Mouse (Mus musculus) Muller cell, postnatal 12 days (primary cell): ENCODE results near the gene Mpped2.
A peak's percentile ranks its signal among the peaks of the same experiment; 100 is the strongest.

ENCODE experiments used
- DNase-seq: peaks from one replicate; pipeline ENCODE4 v3.0.0-alpha.2; 2015; ENCODE audit errors: inconsistent ontology term

The Mpped2 gene

DNA sequence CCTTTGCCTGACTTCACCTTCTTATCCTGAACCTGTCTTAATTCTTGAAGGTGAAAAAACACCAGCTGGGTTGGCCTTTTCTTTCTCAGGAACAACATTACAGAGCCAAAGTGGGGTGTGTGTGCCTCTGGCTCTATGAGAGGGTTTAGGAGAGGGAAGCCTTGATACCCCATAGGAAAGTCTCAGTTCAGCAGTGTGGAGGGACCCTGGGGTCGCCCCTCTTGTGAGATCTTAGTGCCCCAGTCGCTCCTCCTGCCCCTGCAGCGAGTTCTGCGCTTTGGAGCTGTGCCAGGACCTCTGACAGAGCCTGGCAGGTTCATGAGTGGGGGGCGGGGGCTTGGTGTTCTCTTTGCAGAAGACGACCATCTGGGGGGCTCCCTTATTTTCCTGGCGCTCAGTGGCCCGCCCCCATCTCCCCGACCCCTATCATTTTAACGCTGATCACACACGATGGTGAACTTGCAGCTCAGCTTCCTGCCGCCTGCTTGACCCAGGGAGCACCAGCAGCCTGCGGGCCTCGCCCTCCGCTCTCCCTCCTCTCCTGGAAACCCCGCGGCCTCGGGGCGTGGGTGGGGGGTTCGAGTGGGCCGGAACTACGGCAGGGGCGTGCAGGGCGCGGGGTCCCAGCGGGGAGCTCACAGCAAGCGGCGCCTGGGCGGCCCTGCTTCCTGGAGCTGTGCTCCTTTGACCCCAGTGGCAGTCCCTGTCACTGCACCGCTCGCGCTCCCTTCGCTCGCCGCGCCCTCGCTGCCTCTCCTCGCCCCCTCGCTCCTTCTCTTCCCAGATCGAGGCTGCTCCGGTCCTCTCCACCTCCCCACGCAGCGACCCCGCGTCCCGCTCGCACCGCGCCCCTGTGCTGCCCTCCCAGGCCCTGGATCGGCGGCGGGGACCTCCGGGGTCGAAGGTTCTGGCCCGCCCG, at the start of gene Mpped2:
Gene Mpped2, plus strand, starts transcription at position 487 of the 919 bp plus-strand sequence.
- peak; percentile 78 for DNase-seq

DNA sequence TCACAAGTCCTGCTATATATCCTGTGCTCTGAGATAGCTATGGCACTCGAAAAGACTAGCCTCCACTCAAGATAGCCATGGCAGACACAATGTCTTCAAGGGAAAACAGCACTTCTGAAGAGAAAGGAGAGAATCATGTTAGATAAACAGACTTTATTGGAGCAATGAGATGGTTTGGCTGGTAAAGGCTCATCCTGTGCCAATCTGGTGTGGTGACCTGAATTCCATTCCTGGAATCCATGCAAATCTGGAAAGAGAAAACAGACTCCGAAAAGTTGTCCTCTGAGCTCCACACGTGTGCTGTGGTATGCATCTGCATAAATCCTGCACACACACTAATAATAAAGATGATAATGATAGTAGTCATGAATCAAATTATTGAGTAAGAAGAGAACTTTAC, 48.3 kb upstream of the Mpped2 start:
- peak; percentile 75 for DNase-seq

DNA sequence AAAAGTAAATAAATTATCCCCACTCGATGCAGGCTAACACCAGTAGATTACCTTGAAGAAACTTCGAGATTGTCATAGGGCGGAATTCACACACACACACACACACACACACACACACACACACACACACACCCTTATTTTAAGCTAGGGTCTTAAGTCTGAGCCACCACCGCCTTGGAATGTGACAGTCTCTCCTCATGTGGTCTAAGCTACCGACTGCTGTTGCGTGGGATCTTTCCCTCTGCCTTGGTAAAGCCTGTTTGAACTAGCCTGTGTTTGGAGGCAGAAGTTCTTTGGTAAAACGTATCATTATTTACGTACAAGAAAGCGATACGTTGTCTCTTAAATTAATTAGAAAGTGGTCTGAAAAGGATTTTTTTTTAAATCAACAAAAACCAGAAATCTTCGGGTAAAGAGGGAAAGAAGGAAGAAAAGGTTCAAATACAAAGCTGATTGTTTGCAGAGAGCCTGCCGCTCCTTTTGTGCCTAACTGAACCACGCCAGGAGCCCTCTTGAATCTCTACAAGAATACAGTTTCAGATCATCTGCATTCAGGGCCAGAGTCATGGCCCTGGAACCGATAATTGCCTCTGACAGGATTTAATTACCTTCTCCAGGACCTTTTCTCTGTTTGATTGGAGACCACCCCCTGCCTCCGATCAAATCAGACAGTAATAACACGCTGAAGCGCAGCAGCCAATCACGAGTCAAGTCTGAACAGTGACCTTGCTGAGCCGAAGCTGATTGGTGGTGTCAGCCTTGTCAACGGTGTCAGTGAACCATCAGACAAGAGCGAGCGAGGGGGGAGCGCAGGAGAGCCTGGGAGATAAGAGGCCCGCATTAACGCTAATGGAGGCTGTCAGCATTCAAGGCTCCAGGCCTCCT, 43.1 kb upstream of the Mpped2 start:
- DNase-seq = peak; percentile 89

- DNase-seq = no peak
Measured at GRCm38 (mm10) chr2:106652151-106652550, 40.9 kb upstream of the Mpped2 start.

DNA sequence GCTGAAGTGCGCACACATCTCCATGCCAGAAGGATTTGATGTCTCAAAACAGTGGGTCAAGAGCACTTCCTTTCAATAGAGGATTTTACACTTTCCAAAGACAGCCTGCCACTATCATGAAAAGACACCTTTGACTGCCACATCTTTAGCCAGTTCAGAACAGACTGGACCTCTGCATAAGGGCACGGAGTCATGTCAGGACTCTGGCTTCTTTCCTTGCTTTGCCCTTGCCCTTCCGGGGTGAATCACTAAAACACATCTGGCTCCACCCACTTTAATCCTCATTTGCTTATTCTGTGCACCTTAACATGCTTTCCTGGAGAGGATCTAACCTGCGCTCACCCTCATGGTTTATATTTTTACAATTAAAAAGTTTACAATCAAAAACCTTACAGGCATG, 40.3 kb upstream of the Mpped2 start:
- no peak for DNase-seq

- no peak for DNase-seq
Measured at GRCm38 (mm10) chr2:106653261-106653660, 39.8 kb upstream of the Mpped2 start.

DNA sequence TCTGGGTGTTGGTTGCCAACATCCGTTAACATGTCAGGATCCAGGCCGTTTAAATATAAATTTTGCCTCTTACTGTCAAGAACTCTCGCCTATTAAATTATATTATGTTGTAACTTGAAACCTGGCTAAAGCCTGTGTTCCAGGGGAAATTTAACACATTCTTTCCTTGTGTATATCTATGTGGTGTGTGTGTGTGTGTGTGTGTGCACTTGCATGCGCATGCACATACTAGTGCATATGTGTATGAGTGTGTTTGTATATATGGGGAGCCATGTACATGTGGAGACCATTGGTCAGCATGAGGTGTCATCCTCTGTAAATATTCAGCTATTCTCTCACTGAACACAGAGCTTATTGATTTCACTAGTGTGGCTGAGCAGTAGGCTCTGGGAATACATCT, 37.8 kb upstream of the Mpped2 start:
- no peak for DNase-seq

- DNase-seq = no peak
Measured at GRCm38 (mm10) chr2:106665271-106665670, 27.8 kb upstream of the Mpped2 start.

DNA sequence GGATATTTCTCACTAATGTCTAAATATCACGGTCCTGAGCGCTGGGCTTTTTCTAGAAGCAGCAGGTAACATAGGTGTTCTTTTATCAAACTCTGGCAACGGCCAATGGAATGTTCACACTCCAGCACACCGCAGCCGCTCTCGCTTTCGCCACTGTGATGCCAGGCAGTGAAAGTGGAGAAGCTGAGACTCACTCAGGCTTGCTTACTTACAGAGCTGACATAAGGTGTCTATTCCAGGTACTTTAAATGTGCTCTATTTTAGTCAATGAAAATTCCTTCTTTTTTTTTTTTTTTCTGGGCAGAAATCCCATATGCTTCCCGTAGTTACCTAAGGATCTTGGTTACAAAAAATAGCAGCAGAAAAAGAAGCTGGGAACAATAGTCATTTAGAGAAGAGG, 18.8 kb upstream of the Mpped2 start:
- DNase-seq = no peak

DNA sequence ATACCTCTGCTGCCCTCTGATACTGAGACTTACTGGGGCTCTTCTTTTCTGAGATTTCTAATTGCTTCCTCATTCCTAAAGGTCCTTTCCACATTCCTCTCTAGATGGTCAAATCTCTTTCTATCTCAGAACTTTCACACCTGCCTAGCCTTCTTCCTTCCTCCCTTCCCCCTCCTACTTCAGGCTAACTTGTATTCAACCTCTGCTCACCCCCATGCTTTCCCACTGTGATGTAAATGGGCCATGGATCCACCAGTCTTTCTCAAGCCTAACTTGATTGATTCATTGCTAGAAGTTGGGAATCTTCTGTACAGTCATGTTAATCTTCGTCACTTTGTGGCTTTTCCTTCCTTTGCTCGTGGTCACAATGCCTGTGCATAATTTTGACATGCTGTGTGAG, 15.6 kb upstream of the Mpped2 start:
- DNase-seq = peak; percentile 25

DNA sequence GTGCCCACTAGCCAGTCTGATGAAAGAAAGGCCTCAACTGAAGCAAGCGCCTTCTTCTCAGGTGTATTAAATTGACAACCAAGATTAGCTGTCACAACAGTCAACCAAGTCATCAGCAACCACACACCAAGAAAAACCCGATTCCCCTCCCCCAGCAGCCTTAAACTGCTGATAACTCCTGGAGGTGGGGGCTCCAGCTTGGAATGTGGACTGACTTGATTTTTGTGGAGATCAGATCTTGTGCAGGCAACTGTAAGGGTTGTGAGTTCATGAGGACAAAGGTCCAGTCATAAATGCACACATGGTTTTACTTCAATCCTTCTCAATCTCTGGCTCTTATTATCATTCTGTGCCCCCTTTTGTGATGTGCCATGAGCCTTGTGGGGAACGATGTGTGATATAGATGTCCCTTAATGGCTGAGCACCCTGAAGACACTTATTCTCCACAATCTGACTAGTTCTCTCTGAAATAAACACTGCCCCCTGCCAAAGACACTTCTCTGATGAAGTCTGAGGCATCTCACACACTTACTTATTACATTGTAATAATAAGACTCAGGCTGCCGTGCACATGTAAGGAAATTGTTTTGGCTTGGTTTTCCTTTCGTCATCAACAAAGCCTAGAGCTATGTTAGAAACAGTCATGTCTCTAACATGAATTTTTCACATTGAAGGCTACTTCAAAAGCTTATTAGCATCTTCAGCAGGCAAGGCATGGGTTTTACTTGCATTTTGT, 13.2 kb upstream of the Mpped2 start:
- DNase-seq = no peak

- peak; percentile 30 for DNase-seq
Measured at GRCm38 (mm10) chr2:106683185-106683831, 9.8 kb upstream of the Mpped2 start.

GRCm38 (mm10) chr2:106683832-106684231, 9.2 kb upstream of the Mpped2 start:
- no peak for DNase-seq

DNA sequence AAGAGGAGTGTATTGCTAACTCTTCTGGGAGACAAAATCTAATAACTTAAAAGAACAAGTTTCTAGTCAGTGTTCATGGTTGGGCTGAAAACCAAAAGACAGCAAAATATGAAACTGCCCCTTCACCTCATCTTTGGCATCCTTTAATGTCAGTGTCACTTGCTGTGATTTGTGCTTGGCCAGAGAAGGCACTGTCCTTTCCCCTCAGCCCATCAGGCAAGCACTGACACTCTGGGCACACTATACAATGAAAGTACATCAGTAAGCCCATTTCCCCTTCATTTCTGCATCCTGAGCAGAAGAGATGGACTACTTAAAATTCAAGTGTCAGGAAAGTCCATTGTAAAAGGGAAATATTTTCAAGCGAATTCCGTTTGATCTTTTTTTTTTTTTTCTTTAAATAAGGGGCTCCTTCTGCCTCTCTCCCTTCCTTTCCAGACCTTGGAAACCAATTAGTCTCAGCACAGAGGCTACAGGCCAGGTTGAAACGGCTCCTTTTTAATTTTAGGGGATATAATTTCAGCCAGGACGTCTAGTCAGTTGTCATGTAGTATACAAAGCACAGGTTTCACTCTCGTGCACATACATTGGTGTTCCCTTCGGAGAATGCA, 1.2 kb upstream of the Mpped2 start:
- no peak for DNase-seq

DNA sequence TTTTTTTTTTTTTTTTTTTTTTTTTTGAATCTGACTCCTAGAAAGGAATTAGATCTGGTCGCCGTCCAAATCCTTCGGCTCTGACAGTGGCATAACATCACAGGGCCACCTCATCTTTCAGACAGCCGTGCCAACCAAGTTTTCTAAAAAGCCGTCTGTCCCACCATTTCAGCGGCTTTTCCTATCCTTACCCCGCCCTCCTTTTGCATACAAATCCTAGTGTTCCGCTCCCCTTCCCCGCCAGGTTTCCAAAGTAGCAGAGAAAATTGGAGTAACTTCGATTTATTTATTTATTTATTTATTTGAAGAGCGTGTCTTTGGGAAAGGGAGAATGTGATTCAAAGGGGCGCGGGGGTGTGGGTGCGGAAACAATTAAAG, 675 bp upstream of the Mpped2 start:
- no peak for DNase-seq

DNA sequence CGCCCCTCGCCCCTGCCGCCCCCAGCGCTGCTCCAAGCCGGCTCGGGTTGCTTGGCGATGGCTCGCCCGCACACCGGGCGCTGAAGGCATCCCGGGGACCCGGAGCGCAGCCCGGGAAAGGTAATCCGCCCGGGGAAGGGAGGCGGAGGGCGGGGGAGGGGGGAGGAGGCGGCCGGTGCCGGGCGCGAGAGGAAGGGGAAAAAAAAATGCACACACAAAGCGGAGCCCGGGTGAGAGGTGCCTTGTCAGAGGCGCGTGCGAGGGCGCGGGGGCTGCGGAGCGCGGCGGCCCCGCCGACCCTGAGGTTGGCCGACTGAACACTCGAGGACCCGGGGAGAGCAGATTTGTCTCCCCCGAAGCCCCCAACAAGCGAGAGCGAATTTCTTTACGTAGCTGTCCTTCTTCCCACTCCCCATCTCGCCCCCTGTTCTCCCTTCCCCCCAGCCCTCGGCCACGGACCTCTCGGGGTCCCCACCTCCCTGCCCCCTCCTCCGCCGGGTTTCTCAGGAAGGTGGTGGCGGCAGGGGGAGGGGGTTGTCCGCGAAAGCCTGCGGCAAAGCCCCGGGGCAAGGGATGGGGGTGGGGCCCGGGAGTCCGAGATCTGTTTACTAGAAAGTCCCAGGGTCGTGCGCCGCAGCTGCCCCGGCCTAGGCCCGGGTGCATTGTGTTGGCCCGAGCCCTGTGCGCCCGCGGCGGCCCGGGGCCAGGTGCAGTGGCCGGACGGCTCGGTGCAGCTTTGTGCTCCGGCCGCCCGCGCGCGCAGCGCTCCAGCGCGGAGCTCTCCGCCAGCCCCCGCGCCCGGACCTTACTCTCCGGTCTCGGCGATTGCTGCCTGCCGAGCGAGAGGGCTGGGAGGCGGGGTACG, 865 bp downstream of the Mpped2 start:
- peak; percentile 76 for DNase-seq

GRCm38 (mm10) chr2:106694567-106694885, 1.5 kb downstream of the Mpped2 start:
- no peak for DNase-seq

GRCm38 (mm10) chr2:106694886-106695733, 2.0 kb downstream of the Mpped2 start:
- peak; percentile 65 for DNase-seq

DNA sequence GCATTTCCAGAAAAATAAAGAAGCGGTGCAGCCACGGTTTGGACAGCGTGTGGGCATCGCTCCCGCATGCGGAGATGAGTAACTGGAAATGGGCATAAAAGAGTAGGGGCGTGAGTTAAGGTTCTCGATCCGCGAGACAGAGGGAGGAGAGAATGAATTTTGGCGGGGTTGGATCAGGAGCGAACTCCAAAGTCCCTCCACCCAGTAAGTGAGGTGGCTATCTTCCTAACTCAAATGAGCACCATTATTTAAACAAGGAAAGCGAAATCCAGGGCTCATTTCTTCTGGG, 2.6 kb downstream of the Mpped2 start:
- DNase-seq = no peak
